Mouse (Mus musculus) testis, adult 2 months (tissue): ENCODE measurements around the gene Ccdc13. TPM values are rescaled to one million over a fixed set of nuclear protein-coding genes. Genes with fewer than 3 reads are reported as not detected.

ENCODE experiments used
- H3K27ac ChIP-seq: fragments of 200-500 bp; 2 replicates; pipeline ENCODE4 v1.5.1; 2012; ENCODE audit warnings: low read depth, low read length; ENCODE audit not compliant: control insufficient read depth, insufficient read depth
- H3K27me3 ChIP-seq: fragments of 200-500 bp; 2 replicates; pipeline ENCODE4 v1.6.1; 2012; ENCODE audit warnings: mild to moderate bottlenecking, low read length, moderate library complexity; ENCODE audit not compliant: control insufficient read depth, insufficient read depth
- H3K36me3 ChIP-seq: fragments of 200-500 bp; 2 replicates; pipeline ENCODE4 v1.6.1; 2012; ENCODE audit warnings: mild to moderate bottlenecking, low read length; ENCODE audit not compliant: control insufficient read depth, insufficient read depth
- H3K4me1 ChIP-seq: fragments of 200-500 bp; 2 replicates; pipeline ENCODE4 v1.6.1; 2012; ENCODE audit warnings: low read length; ENCODE audit not compliant: control insufficient read depth, insufficient read depth
- H3K4me3 ChIP-seq: fragments of 200-500 bp; 2 replicates; pipeline ENCODE4 v1.5.1; 2012; ENCODE audit warnings: low read depth, mild to moderate bottlenecking, low read length, moderate library complexity, mixed read lengths; ENCODE audit not compliant: control insufficient read depth
- CTCF ChIP-seq: fragments of 200-500 bp; IDR thresholded peaks from 2 replicates; pipeline ENCODE4 v1.5.1; 2012; ENCODE audit warnings: low read depth, mild to moderate bottlenecking, inconsistent platforms, low read length, moderate library complexity; ENCODE audit not compliant: control insufficient read depth, insufficient read depth, insufficient replicate concordance
- POLR2A ChIP-seq: fragments of 200-500 bp; IDR thresholded peaks from 2 replicates; pipeline ENCODE4 v1.6.1; 2012; ENCODE audit warnings: low read depth, mild to moderate bottlenecking, inconsistent platforms, low read length, moderate library complexity; ENCODE audit not compliant: control insufficient read depth
- polyA plus RNA-seq: library from polyadenylated mRNA; depleted of rRNA; stranded (reverse); fragments of >200 nt; gene quantifications from 2 replicates; pipeline ENCODE4 v1.2.3, GENCODE M21; 2012; rRNA removed

Gene Ccdc13
- polyA plus RNA-seq, 1 experiment: 109 TPM

GRCm38 (mm10) chr9:121759091-121760081 lies 79.9 kb downstream of the Ccdc13 start, which contains the start of gene Zfp651:
Gene Zfp651, plus strand, starts transcription at chr9:121759330.
- Histone ChIP-seq H3K4me3 (peak within 1 kb of the TSS; percentile 88), H3K27me3 (no peaks in the 10 kb centered on the region), H3K4me1 (peaks cover 25% of the 10 kb centered on the region), H3K27ac (peak within 1 kb of the TSS; percentile 59), H3K36me3 (no peaks in the 10 kb centered on the region; the same call in 1 of the 2 replicates)
- TF ChIP-seq CTCF: no peak
- no peak for TF ChIP-seq POLR2A

GRCm38 (mm10) chr9:121757835-121758814 lies 81.1 kb downstream of the Ccdc13 start:
- Histone ChIP-seq H3K36me3 (no peaks in the 10 kb centered on the region; the same call in 1 of the 2 replicates), H3K4me3 (peak overlapping the region; percentile 88), H3K27me3 (no peaks in the 10 kb centered on the region), H3K4me1 (peaks cover 25% of the 10 kb centered on the region), H3K27ac (no peak overlapping the region)
- TF ChIP-seq CTCF: no peak

GRCm38 (mm10) chr9:121757432-121757831 lies 81.8 kb downstream of the Ccdc13 start:
- peaks cover 25% of the 10 kb centered on the region for H3K4me1 ChIP-seq
- H3K36me3 ChIP-seq: no peaks in the 10 kb centered on the region; the same call in 1 of the 2 replicates
- TF ChIP-seq POLR2A (no peak), CTCF (no peak)
- H3K27me3 ChIP-seq: no peaks in the 10 kb centered on the region
- no peak overlapping the region for H3K27ac ChIP-seq
- no peak overlapping the region for H3K4me3 ChIP-seq

- Histone ChIP-seq H3K27me3 (no peaks in the 10 kb centered on the region), H3K4me3 (no peak overlapping the region), H3K27ac (no peak overlapping the region), H3K4me1 (peaks cover 25% of the 10 kb centered on the region), H3K36me3 (peaks cover 2% of the 10 kb centered on the region)
- TF ChIP-seq POLR2A (no peak), CTCF (no peak)
These were observed 82.5 kb downstream of the Ccdc13 start for GRCm38 (mm10) chr9:121756785-121757184.

- H3K4me1 ChIP-seq: peaks cover 15% of the 10 kb centered on the region
- H3K27ac ChIP-seq: no peak overlapping the region
- no peak for TF ChIP-seq CTCF
- no peak for TF ChIP-seq POLR2A
- no peak overlapping the region for H3K4me3 ChIP-seq
- H3K27me3 ChIP-seq: no peaks in the 10 kb centered on the region
- H3K36me3 ChIP-seq: peaks cover 3% of the 10 kb centered on the region
These were observed 84.6 kb downstream of the Ccdc13 start for GRCm38 (mm10) chr9:121754624-121755023.

GRCm38 (mm10) chr9:121752774-121753173 lies 86.5 kb downstream of the Ccdc13 start:
- Histone ChIP-seq H3K27me3 (no peaks in the 10 kb centered on the region), H3K4me1 (no peaks in the 10 kb centered on the region), H3K27ac (no peak overlapping the region), H3K4me3 (no peak overlapping the region), H3K36me3 (peaks cover 6% of the 10 kb centered on the region)
- TF ChIP-seq POLR2A (no peak), CTCF (no peak)

Other genes starting within 250 kb of the Ccdc13 start
- 136 and 145 TPM in 2 replicates for gene Lyzl4, start 197.4 kb downstream of the Ccdc13 start, polyA plus RNA-seq
- 0.42 and 0.96 TPM in 2 replicates for gene Vipr1, start 196.7 kb downstream of the Ccdc13 start, polyA plus RNA-seq
- 9.7 and 11.0 TPM in 2 replicates for gene Sec22c, start 134.0 kb downstream of the Ccdc13 start, polyA plus RNA-seq
- gene Ss18l2, start 129.1 kb downstream of the Ccdc13 start, polyA plus RNA-seq: 10.1 and 11.6 TPM in 2 replicates
- gene Nktr, start 120.3 kb downstream of the Ccdc13 start, polyA plus RNA-seq: 58.4 and 61.9 TPM in 2 replicates
- 4.9 and 5.3 TPM in 2 replicates for gene Zfp651, start 80.1 kb downstream of the Ccdc13 start, polyA plus RNA-seq
- 0.14 and 0.23 TPM in 2 replicates for gene Klhl40, start 61.9 kb downstream of the Ccdc13 start, polyA plus RNA-seq
- gene Hhatl, start 47.0 kb downstream of the Ccdc13 start, polyA plus RNA-seq: 19.8 and 21.3 TPM in 2 replicates
- 42.4 and 43.9 TPM in 2 replicates for gene Higd1a, start 18.9 kb upstream of the Ccdc13 start, polyA plus RNA-seq
- 0.32 and 0.59 TPM in 2 replicates for gene Ackr2, start 58.9 kb upstream of the Ccdc13 start, polyA plus RNA-seq
- not detected in 2 replicates for gene Cyp8b1, start 76.8 kb upstream of the Ccdc13 start, polyA plus RNA-seq
- gene Fam198a, start 111.5 kb upstream of the Ccdc13 start, polyA plus RNA-seq: 0.54 and 0.70 TPM in 2 replicates
- 6.2 and 8.7 TPM in 2 replicates for gene Pomgnt2, start 157.6 kb upstream of the Ccdc13 start, polyA plus RNA-seq